Mouse (Mus musculus) limb, embryonic 11.5 days (tissue): ENCODE data around the gene Mybpc1. TPM values are rescaled to one million over a fixed set of nuclear protein-coding genes. Genes with fewer than 3 reads are reported as not detected.

Experiments used
- ATAC-seq: fragments of 200-750 bp; cut with Nextera tagmentation; 2 replicates; pipeline ENCODE4 v1.8.0; 2017; ENCODE audit warnings: low read depth; ENCODE audit not compliant: insufficient number of reproducible peaks, low FRiP score, low TSS enrichment
- DNase-seq: peaks from one replicate; pipeline ENCODE4 v3.0.0-alpha.2; 2015; ENCODE audit warnings: low spot score
- H3K27ac ChIP-seq: fragments of 300-500 bp; sonication (generic); replicated peaks from 2 replicates; pipeline ENCODE4 v1.5.1; 2014; ENCODE audit warnings: low read depth, mild to moderate bottlenecking, low read length
- H3K27me3 ChIP-seq: fragments of 300-500 bp; sonication (generic); 2 replicates; pipeline ENCODE4 v1.6.1; 2014; ENCODE audit warnings: mild to moderate bottlenecking, low read length, mixed read lengths; ENCODE audit not compliant: control insufficient read depth, insufficient read depth
- H3K36me3 ChIP-seq: fragments of 300-500 bp; sonication (generic); 2 replicates; pipeline ENCODE4 v1.6.1; 2014; ENCODE audit warnings: mild to moderate bottlenecking, low read length, moderate library complexity, mixed read lengths; ENCODE audit not compliant: control insufficient read depth, insufficient read depth
- H3K4me1 ChIP-seq: fragments of 300-500 bp; sonication (generic); 2 replicates; pipeline ENCODE4 v1.6.1; 2014; ENCODE audit warnings: low read length, mixed read lengths; ENCODE audit not compliant: control insufficient read depth, insufficient read depth
- H3K4me2 ChIP-seq: fragments of 300-500 bp; sonication (generic); 2 replicates; pipeline ENCODE4 v1.6.1; 2014; ENCODE audit warnings: low read depth, mild to moderate bottlenecking, moderate library complexity; ENCODE audit not compliant: severe bottlenecking
- H3K4me3 ChIP-seq: fragments of 300-500 bp; sonication (generic); 2 replicates; pipeline ENCODE4 v1.5.1; 2014; ENCODE audit warnings: low read depth, low read length
- H3K9ac ChIP-seq: fragments of 300-500 bp; sonication (generic); 2 replicates; pipeline ENCODE4 v1.6.1; 2014; ENCODE audit warnings: mild to moderate bottlenecking, low read length
- H3K9me3 ChIP-seq: fragments of 300-500 bp; sonication (generic); 2 replicates; pipeline ENCODE4 v1.6.1; 2016; ENCODE audit warnings: low read length; ENCODE audit not compliant: control insufficient read depth
- WGBS: fragments of 180-500 bp; shearing (Covaris S2); extraction: QIAGEN DNeasy Blood & Tissue Kit; methylation state at CpG from one replicate; pipeline ENCODE4 v1.1.7; 2014; 5-methylcytosine and 5-hydroxymethylcytosine counted together
- polyA plus RNA-seq: library from polyadenylated mRNA; unstranded; fragments of >200 nt; fragmentation: Nextera tagmentation; extraction: Ambion mirVana; gene quantifications from 2 replicates; pipeline ENCODE4 v1.2.1, GENCODE M21; 2014

The Mybpc1 gene
- 8.4 and 8.6 TPM in 2 replicates for polyA plus RNA-seq

GRCm38 (mm10) chr10:88604943-88605342 lies at the start of gene Mybpc1:
Gene Mybpc1, minus strand, starts transcription at chr10:88605152.
- WGBS, result 14% methylated on average over 16 of the region's 16 CpGs
- no peaks in the 10 kb centered on the region for H3K9me3 ChIP-seq
- no peak within 1 kb of the TSS for H3K27ac ChIP-seq
- H3K36me3 ChIP-seq, result no peaks in the 10 kb centered on the region
- ATAC-seq, result 0 out of 2 replicates have a peak, but pooled peaks have one; percentile 68
- no peak within 1 kb of the TSS for H3K4me3 ChIP-seq
- H3K27me3 ChIP-seq, result no peaks in the 10 kb centered on the region
- peak; percentile 72 for DNase-seq
- H3K9ac ChIP-seq, result no peak within 1 kb of the TSS
- H3K4me1 ChIP-seq, result no peaks in the 10 kb centered on the region
- peak within 1 kb of the TSS; percentile 35; the same call in 1 of the 2 replicates for H3K4me2 ChIP-seq

GRCm38 (mm10) chr10:88645448-88645847 lies 40.5 kb upstream of the Mybpc1 start:
- Histone ChIP-seq H3K9ac (no peak overlapping the region), H3K36me3 (no peaks in the 10 kb centered on the region), H3K4me3 (no peak overlapping the region), H3K9me3 (no peaks in the 10 kb centered on the region), H3K4me1 (no peaks in the 10 kb centered on the region), H3K27me3 (no peaks in the 10 kb centered on the region), H3K27ac (no peak overlapping the region), H3K4me2 (no peak overlapping the region)
- ATAC-seq (no peak), DNase-seq (no peak)
- 49% methylated on average over 5 of the region's 5 CpGs for WGBS

DNA sequence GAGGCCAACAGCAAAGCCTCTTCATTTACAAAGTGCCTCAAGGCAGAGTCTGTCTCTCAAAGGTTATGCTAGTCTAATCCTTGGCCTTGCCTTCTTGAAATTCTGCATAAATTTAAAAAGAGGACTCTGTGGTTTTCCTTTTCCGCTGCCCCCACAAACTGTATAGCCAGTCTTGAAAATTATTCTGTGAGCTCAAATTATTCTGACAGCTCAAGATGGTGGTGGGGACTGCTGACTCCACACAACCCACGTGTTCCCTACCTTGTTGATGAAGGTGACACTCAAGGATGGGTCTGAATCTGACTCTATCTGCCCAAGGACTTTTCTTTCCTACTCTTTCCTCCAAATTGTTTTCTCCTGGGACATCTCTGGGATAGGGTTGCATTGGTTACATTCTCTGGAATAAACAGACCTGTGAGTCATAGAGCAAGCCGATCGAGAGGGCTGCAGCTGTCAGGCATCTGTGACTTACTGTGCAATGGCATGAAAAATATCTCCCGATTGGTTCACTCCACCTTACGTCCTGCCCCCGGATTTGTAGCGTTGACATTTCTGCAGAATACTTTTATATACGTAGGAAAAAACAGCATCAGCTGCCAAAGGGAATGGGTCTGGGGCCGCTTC lies 26.5 kb upstream of the Mybpc1 start:
- Histone ChIP-seq H3K27ac (no peak overlapping the region), H3K27me3 (no peaks in the 10 kb centered on the region), H3K9ac (no peak overlapping the region), H3K4me1 (no peaks in the 10 kb centered on the region), H3K4me3 (no peak overlapping the region), H3K9me3 (no peaks in the 10 kb centered on the region), H3K36me3 (no peaks in the 10 kb centered on the region), H3K4me2 (no peak overlapping the region)
- DNase-seq (no peak), ATAC-seq (no peak)
- 81% methylated on average over 10 of the region's 10 CpGs for WGBS

DNA sequence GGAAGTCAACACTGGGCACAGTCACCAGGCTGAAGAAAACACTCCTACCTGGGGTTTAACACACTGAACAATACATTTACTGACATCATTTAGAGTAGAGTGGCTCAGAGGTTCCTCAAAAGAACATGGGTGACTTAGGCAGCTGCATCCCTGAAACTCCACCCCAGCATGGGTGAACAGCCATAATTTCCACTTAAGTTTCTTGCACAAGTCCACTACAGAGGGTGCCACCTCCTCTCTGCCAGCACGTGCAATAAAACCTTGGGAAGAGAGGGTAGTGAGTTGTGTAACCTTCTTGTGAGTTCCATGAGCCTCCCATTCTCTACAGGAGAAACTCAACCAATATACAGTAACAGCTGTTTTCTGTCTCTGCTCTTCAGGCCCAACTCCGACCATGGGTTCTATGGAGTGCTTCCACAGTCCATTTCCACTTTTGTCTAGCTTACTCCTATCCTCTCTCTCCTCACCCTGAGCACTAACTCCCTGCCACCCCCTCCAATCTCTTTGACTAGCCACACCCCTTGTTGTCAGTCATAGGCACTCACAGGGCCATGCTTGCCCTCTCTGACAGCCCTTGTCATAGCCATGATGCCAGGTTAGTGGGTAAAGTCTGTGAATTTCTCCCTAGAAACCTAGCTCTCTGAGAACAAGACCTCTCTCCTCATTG lies 25.8 kb upstream of the Mybpc1 start:
- H3K27me3 ChIP-seq, result no peaks in the 10 kb centered on the region
- H3K4me3 ChIP-seq, result no peak overlapping the region
- H3K36me3 ChIP-seq, result no peaks in the 10 kb centered on the region
- no peaks in the 10 kb centered on the region for H3K9me3 ChIP-seq
- ATAC-seq, result no peak
- DNase-seq, result no peak
- no peak overlapping the region for H3K9ac ChIP-seq
- 90% methylated on average over 2 of the region's 2 CpGs for WGBS
- no peak overlapping the region for H3K27ac ChIP-seq
- H3K4me1 ChIP-seq, result no peaks in the 10 kb centered on the region
- H3K4me2 ChIP-seq, result no peak overlapping the region

DNA sequence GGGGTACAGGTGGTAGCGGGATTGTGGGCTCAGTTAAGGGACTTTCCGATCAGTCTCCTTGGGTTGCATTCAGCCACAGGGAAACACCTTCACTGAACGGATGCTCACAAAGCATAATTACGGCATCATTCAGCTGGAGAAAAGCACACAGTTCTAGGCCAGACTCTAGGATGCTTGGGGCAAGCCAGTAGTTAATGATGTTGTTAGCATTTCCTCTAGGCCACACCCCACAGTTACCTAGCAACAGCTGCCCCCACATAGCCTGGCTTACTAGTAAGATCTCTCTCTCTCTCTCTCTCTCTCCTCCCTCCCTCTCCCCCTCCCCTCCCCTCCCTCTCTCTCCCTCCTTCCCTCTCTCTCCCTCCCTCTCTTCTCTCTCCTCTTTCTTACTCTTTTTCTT lies 22.1 kb upstream of the Mybpc1 start:
- Histone ChIP-seq H3K27me3 (no peaks in the 10 kb centered on the region), H3K9ac (no peak overlapping the region), H3K4me2 (no peak overlapping the region), H3K4me1 (no peaks in the 10 kb centered on the region), H3K4me3 (no peak overlapping the region), H3K36me3 (no peaks in the 10 kb centered on the region), H3K27ac (0 out of 2 replicates have a peak overlapping the region, but pooled peaks have one; percentile 30), H3K9me3 (no peaks in the 10 kb centered on the region)
- ATAC-seq (peak; percentile 84), DNase-seq (peak; percentile 45)
- WGBS, result 54% methylated on average over 4 of the region's 4 CpGs

DNA sequence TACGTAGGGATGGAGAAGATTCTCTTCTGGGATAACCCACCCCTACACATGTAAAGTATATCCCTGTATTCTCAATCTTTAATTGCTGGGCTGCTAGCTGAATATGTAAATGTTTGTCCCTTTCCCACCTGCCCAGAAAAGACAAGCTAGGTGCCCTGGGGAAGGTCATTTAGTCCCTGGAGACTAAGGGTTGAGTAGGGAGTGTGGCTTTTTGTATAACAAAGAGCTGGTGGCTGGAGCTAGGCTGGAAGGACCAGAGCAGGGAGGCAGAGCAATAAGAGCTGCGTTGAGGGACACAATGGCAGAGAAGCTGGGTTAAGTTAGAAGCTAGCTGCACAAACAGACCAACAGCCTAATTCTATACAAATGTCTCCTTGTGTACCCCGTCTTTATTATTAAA lies 21.2 kb upstream of the Mybpc1 start:
- Histone ChIP-seq H3K4me1 (no peaks in the 10 kb centered on the region), H3K4me2 (no peak overlapping the region), H3K4me3 (no peak overlapping the region), H3K9me3 (no peaks in the 10 kb centered on the region), H3K9ac (no peak overlapping the region), H3K27me3 (no peaks in the 10 kb centered on the region), H3K36me3 (no peaks in the 10 kb centered on the region), H3K27ac (no peak overlapping the region)
- DNase-seq, result no peak
- 74% methylated on average over 3 of the region's 3 CpGs for WGBS
- 0 out of 2 replicates have a peak, but pooled peaks have one; percentile 11 for ATAC-seq

- Histone ChIP-seq H3K27ac (no peak overlapping the region), H3K9ac (no peak overlapping the region), H3K4me2 (no peak overlapping the region), H3K9me3 (no peaks in the 10 kb centered on the region), H3K27me3 (no peaks in the 10 kb centered on the region), H3K36me3 (no peaks in the 10 kb centered on the region), H3K4me3 (no peak overlapping the region), H3K4me1 (no peaks in the 10 kb centered on the region)
- no peak for ATAC-seq
- DNase-seq, result no peak
- 91% methylated on average over 11 of the region's 11 CpGs for WGBS
These were observed 19.3 kb upstream of the Mybpc1 start for GRCm38 (mm10) chr10:88624300-88624699.

GRCm38 (mm10) chr10:88622624-88623023 lies 17.7 kb upstream of the Mybpc1 start:
- no peak overlapping the region for H3K4me2 ChIP-seq
- no peaks in the 10 kb centered on the region for H3K9me3 ChIP-seq
- H3K9ac ChIP-seq, result no peak overlapping the region
- no peak for ATAC-seq
- no peaks in the 10 kb centered on the region for H3K27me3 ChIP-seq
- no peak overlapping the region for H3K4me3 ChIP-seq
- no peaks in the 10 kb centered on the region for H3K4me1 ChIP-seq
- 91% methylated on average over 16 of the region's 16 CpGs for WGBS
- no peaks in the 10 kb centered on the region for H3K36me3 ChIP-seq
- H3K27ac ChIP-seq, result no peak overlapping the region
- no peak for DNase-seq
